Mouse (Mus musculus) T-helper 1 cell (primary cell): ENCODE data around the gene Sv2a.
"Not testable (repeated sequence)": the region's sequence is repeated elsewhere in the genome, so short reads cannot be mapped to it uniquely, and the experiment has no call there.

ENCODE experiments used
- in situ Hi-C: fragments of 300-600 bp; cut with MboI, MseI; formaldehyde crosslinking; loops from one replicate; pipeline ENCODE4 v1.15.1; 2025; ENCODE audit warnings: high pct_unique_total_duplicates

Gene Sv2a

GRCm38 (mm10) chr3:96173185-96173584 is 7.8 kb upstream of the Sv2a start:
- in situ Hi-C loops: no loop called here

- in situ Hi-C loops: not testable (repeated sequence)
Observed at GRCm38 (mm10) chr3:96174042-96174441, 6.9 kb upstream of the Sv2a start.

GRCm38 (mm10) chr3:96175251-96175650 is 5.7 kb upstream of the Sv2a start:
- in situ Hi-C loops: loop anchor here (5.0 kb wide), 1 partner anchor 57 kb away; no protein-coding TSS in a partner anchor

GRCm38 (mm10) chr3:96178427-96178826 is 2.5 kb upstream of the Sv2a start:
- in situ Hi-C loops: loop anchor here (5.0 kb wide), 1 partner anchor 54 kb away; no protein-coding TSS in a partner anchor

GRCm38 (mm10) chr3:96178902-96179301 is 2.0 kb upstream of the Sv2a start:
- in situ Hi-C loops: loop anchor here (5.0 kb wide), 1 partner anchor 53 kb away; no protein-coding TSS in a partner anchor

GRCm38 (mm10) chr3:96179531-96179930 is 1.4 kb upstream of the Sv2a start:
- in situ Hi-C loops: loop anchor here (5.0 kb wide), 1 partner anchor 53 kb away; no protein-coding TSS in a partner anchor

GRCm38 (mm10) chr3:96181510-96182381 is 795 bp downstream of the Sv2a start:
- in situ Hi-C loops: no loop called here

- in situ Hi-C loops: no loop called here
Observed at GRCm38 (mm10) chr3:96182382-96182776, 1.4 kb downstream of the Sv2a start.

- in situ Hi-C loops: no loop called here
Observed at GRCm38 (mm10) chr3:96192977-96193376, 12.0 kb downstream of the Sv2a start.

GRCm38 (mm10) chr3:96194966-96195365 is 14.0 kb downstream of the Sv2a start:
- in situ Hi-C loops: no loop called here

- in situ Hi-C loops: no loop called here
Observed at GRCm38 (mm10) chr3:96195616-96196313, 14.8 kb downstream of the Sv2a start.

- in situ Hi-C loops: no loop called here
Observed at GRCm38 (mm10) chr3:96196437-96197128, 15.6 kb downstream of the Sv2a start.

- in situ Hi-C loops: no loop called here
Observed at GRCm38 (mm10) chr3:96197129-96197749, 16.3 kb downstream of the Sv2a start.

GRCm38 (mm10) chr3:96198181-96198580 is 17.2 kb downstream of the Sv2a start:
- in situ Hi-C loops: no loop called here

GRCm38 (mm10) chr3:96198601-96199251 is 17.8 kb downstream of the Sv2a start:
- in situ Hi-C loops: not testable (repeated sequence)

GRCm38 (mm10) chr3:96199731-96200130 is 18.8 kb downstream of the Sv2a start:
- in situ Hi-C loops: no loop called here

GRCm38 (mm10) chr3:96207819-96208218 is 26.9 kb downstream of the Sv2a start:
- in situ Hi-C loops: no loop called here

- in situ Hi-C loops: no loop called here
Observed at GRCm38 (mm10) chr3:96209242-96209641, 28.3 kb downstream of the Sv2a start.

GRCm38 (mm10) chr3:96219191-96219641 is 38.3 kb downstream of the Sv2a start:
- in situ Hi-C loops: no loop called here

GRCm38 (mm10) chr3:96219661-96220130 is 38.7 kb downstream of the Sv2a start, which contains the start of the genes Bola1 and Hist2h2ab:
Bola1 (minus strand) TSS chr3:96219709.
Hist2h2ab (plus strand) TSS chr3:96219865.
- in situ Hi-C loops: no loop called here
